Mouse (Mus musculus): ENCODE measurements at regions not wholly inside any gene's neighbourhood (a gene's known extent, or its start where the extent isn't known, plus 50 kb on each side); places are given as distances from the start of the nearest gene placed in this dataset.

DNA sequence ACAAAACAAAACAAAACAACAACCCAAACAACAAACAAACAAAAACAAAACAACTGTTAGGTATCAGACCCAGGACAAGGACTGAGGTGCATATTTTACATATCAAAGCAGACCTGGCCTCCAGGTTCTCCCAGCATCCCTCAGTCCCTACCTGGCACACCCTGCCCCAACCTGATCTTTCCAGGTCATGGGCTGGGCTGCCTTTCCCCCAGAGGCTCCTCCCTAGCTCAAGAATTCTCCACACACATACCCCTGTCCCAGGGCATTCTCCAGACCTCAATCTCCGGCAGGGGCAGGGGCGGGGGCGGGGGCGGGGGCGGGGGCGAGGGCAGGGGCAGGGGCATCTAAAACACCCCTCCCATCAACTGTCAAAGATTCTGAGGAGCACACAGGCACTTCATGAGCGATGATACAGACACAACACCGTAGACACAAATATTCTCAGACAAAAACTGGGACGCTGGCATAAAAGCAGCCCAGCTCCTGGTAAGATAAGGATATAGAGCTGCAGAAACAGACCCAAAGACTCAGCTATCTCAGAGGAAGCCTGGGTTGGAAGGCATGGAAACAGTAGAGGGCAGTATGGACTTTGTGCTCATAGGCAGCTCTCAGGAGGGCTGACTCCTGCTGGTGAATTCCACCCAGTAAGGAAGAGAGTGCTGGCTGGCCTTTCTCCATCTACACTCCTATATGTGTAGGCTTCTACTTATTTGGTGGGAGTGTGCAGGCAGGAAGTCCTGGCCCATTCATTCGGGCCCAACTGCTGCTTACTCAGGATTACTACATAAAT, 337.7 kb upstream of the Nr5a2 start:
- TF ChIP-seq POLR2A (IDR thresholded peaks at IDR 0.05; ENCODE audit: insufficient read depth, low read depth, low read length), result no peak
- TF ChIP-seq EP300 (IDR thresholded peaks at IDR 0.05; ENCODE audit: insufficient read depth, low read depth, low read length), result no peak
- 0 out of 2 replicates have a peak, but pooled peaks have one; percentile 11 for TF ChIP-seq CTCF (IDR thresholded peaks at IDR 0.05)
